In genomic region chr12:84147954-84148621, GRCm38 (mm10) we compare ENCODE assay signal across 8 mouse cellular contexts. TPM values are rescaled to one million over a fixed set of nuclear protein-coding genes. Genes with fewer than 3 reads are reported as not detected.
DNase-seq lines count a peak whose midpoint lies in the region; ATAC-seq and TF ChIP-seq lines count a peak whose summit lies in the region.

Pnma1 (minus strand) TSS chr12:84148489.

- H3K4me1 ChIP-seq in hindbrain, embryonic 10.5 days (replicated peaks): peaks cover 56% of the 10 kb centered on the region
- H3K4me1 ChIP-seq in lung, embryonic 16.5 days (replicated peaks; ENCODE audit: control insufficient read depth, insufficient read depth, low read length): peaks cover 7% of the 10 kb centered on the region; the same call in 1 of the 2 replicates
- H3K4me1 ChIP-seq in thymus, adult 2 months (replicated peaks; ENCODE audit: control insufficient read depth, insufficient read depth, low read length): peaks cover 11% of the 10 kb centered on the region; the same call in 1 of the 2 replicates

- no peak for TF ChIP-seq CTCF in thymus, adult 2 months (IDR thresholded peaks at IDR 0.05; ENCODE audit: borderline replicate concordance, control insufficient read depth, extremely low read depth, insufficient read depth, low read length, poor library complexity)

- peak within 1 kb of the TSS; percentile 72 for H3K4me3 ChIP-seq in hindbrain, embryonic 10.5 days
- peak within 1 kb of the TSS; percentile 49 for H3K4me3 ChIP-seq in lung, embryonic 16.5 days (ENCODE audit: low read length)
- peak within 1 kb of the TSS; percentile 55 for H3K4me3 ChIP-seq in thymus, adult 2 months (ENCODE audit: control insufficient read depth, insufficient read depth, low read length)

- WGBS in hindbrain, embryonic 10.5 days: under 1% methylated on average over 50 of the region's 50 CpGs
- 2% methylated on average over 43 of the region's 50 CpGs for WGBS in lung, embryonic 16.5 days
- WGBS in thymus, adult 2 months: 9% methylated on average over 50 of the region's 50 CpGs

- peak within 1 kb of the TSS; percentile 55 for H3K9ac ChIP-seq in lung, embryonic 16.5 days (ENCODE audit: low read length)

- peak; percentile 89 for ATAC-seq in lung, embryonic 16.5 days (ENCODE audit: low read depth)

- H3K27ac ChIP-seq in hindbrain, embryonic 10.5 days: peak within 1 kb of the TSS; percentile 93
- H3K27ac ChIP-seq in lung, embryonic 16.5 days (ENCODE audit: low read length): no peak within 1 kb of the TSS
- no peak within 1 kb of the TSS for H3K27ac ChIP-seq in thymus, adult 2 months (ENCODE audit: control insufficient read depth, insufficient read depth, low read length)

- H3K4me2 ChIP-seq in lung, embryonic 16.5 days (ENCODE audit: low read depth, low read length): peak within 1 kb of the TSS; percentile 68

- no peaks in the 10 kb centered on the region for H3K9me3 ChIP-seq in hindbrain, embryonic 10.5 days
- no peaks in the 10 kb centered on the region for H3K9me3 ChIP-seq in lung, embryonic 16.5 days (ENCODE audit: control insufficient read depth, low read length)

- peak; percentile 84 for DNase-seq in MN1 (ENCODE audit: low spot score)
- peak; percentile 87 to 90 for DNase-seq in cerebellum, postnatal 10 days
- DNase-seq in frontal cortex, postnatal 10 days (ENCODE audit: low spot score in 2 of 2): peak; percentile 75 to 86
- DNase-seq in hindbrain, embryonic 10.5 days (ENCODE audit: low spot score): peak; percentile 93
- DNase-seq in layer of hippocampus, postnatal 14 days (ENCODE audit: low spot score in 2 of 2): peak; percentile 75 to 87
- DNase-seq in ovary, adult 18-20 months (ENCODE audit: low spot score): peak; percentile 66
- peak; percentile 57 for DNase-seq in thymus, adult 2 months

- TF ChIP-seq POLR2A in thymus, adult 2 months (IDR thresholded peaks at IDR 0.05; ENCODE audit: control insufficient read depth, extremely low read depth, insufficient read depth, low read length, poor library complexity): no peak

- no peaks in the 10 kb centered on the region; the same call in 1 of the 2 replicates for H3K27me3 ChIP-seq in hindbrain, embryonic 10.5 days (ENCODE audit: insufficient read depth, poor library complexity, severe bottlenecking)
- no peaks in the 10 kb centered on the region for H3K27me3 ChIP-seq in lung, embryonic 16.5 days (ENCODE audit: control insufficient read depth, insufficient read depth, low read depth, low read length)
- no peaks in the 10 kb centered on the region for H3K27me3 ChIP-seq in thymus, adult 2 months (ENCODE audit: control insufficient read depth, insufficient read depth, low read length)

- peaks cover 44% of the 10 kb centered on the region for H3K36me3 ChIP-seq in hindbrain, embryonic 10.5 days
- peaks cover 13% of the 10 kb centered on the region for H3K36me3 ChIP-seq in lung, embryonic 16.5 days (ENCODE audit: control insufficient read depth, insufficient read depth, low read length)
- peaks cover 10% of the 10 kb centered on the region for H3K36me3 ChIP-seq in thymus, adult 2 months (ENCODE audit: control insufficient read depth, insufficient read depth, low read length)

RNA-seq across cellular contexts. Expression of gene Pnma1, which starts in this region (rescaled TPM):
- 3.1 and 3.6 TPM in 2 replicates for polyA plus RNA-seq in hindbrain, embryonic 10.5 days (2016; fragmentation: Nextera tagmentation; extraction: Ambion mirVana)
- 1 to 10 TPM; 3.3 to 4.5 TPM for total RNA-seq in layer of hippocampus, postnatal 14 days (2021)
- polyA plus RNA-seq in lung, embryonic 16.5 days (2015; fragmentation: Nextera tagmentation; extraction: Ambion mirVana): 2.0 and 2.2 TPM in 2 replicates
- polyA plus RNA-seq in thymus, adult 2 months (2012; rRNA removed): 0.24 and 0.28 TPM in 2 replicates

Comparison
In these comparisons a context has a peak if more than half of its experiments do, and no peak if none do; other contexts are left out.
1. Peak in DNase-seq and H3K4me3 ChIP-seq in thymus, adult 2 months; RNA of the gene not detected or under 1 TPM.